Mouse (Mus musculus) intestine, embryonic 14.5 days (tissue): ENCODE measurements around the gene Yeats4. TPM values are rescaled to one million over a fixed set of nuclear protein-coding genes. Genes with fewer than 3 reads are reported as not detected.

Source experiments
- ATAC-seq: fragments of 200-750 bp; cut with Nextera tagmentation; replicated peaks from 2 replicates; pipeline ENCODE4 v1.8.0; 2017; ENCODE audit warnings: low read depth, moderate number of reproducible peaks, moderate TSS enrichment, moderate library complexity; ENCODE audit not compliant: low FRiP score, low TSS enrichment
- DNase-seq: peaks from one replicate; pipeline ENCODE4 v3.0.0-alpha.2; 2018; ENCODE audit warnings: low spot score
- H3K27ac ChIP-seq: fragments of 300-500 bp; sonication (generic); 2 replicates; pipeline ENCODE4 v1.5.1; 2014; ENCODE audit warnings: low read depth, mild to moderate bottlenecking, control low read depth
- H3K27me3 ChIP-seq: fragments of 300-500 bp; sonication (generic); replicated peaks from 2 replicates; pipeline ENCODE4 v1.6.1; 2014; ENCODE audit warnings: low read length, control low read depth; ENCODE audit not compliant: control insufficient read depth, insufficient read depth
- H3K36me3 ChIP-seq: fragments of 300-500 bp; sonication (generic); 2 replicates; pipeline ENCODE4 v1.6.1; 2014; ENCODE audit warnings: low read length, control low read depth; ENCODE audit not compliant: control insufficient read depth, insufficient read depth
- H3K4me1 ChIP-seq: fragments of 300-500 bp; sonication (generic); replicated peaks from 2 replicates; pipeline ENCODE4 v1.6.1; 2014; ENCODE audit warnings: low read length, control low read depth, mixed read lengths; ENCODE audit not compliant: control insufficient read depth, insufficient read depth
- H3K4me2 ChIP-seq: fragments of 300-500 bp; sonication (generic); 2 replicates; pipeline ENCODE4 v1.6.1; 2014; ENCODE audit warnings: low read length
- H3K4me3 ChIP-seq: fragments of 300-500 bp; sonication (generic); 2 replicates; pipeline ENCODE4 v1.5.1; 2014; ENCODE audit warnings: low read depth, low read length, control low read depth, mixed read lengths
- H3K9ac ChIP-seq: fragments of 300-500 bp; sonication (generic); 2 replicates; pipeline ENCODE4 v1.6.1; 2014; ENCODE audit warnings: mild to moderate bottlenecking, low read length
- H3K9me3 ChIP-seq: fragments of 300-500 bp; sonication (generic); 2 replicates; pipeline ENCODE4 v1.6.1; 2016; ENCODE audit warnings: low read length, control low read depth; ENCODE audit not compliant: control insufficient read depth
- WGBS: fragments of 180-500 bp; shearing (Covaris S2); extraction: QIAGEN DNeasy Blood & Tissue Kit; methylation state at CpG from one replicate; pipeline ENCODE4 v1.1.7; 2014; 5-methylcytosine and 5-hydroxymethylcytosine counted together
- polyA plus RNA-seq: library from polyadenylated mRNA; unstranded; fragments of >200 nt; fragmentation: Nextera tagmentation; extraction: Ambion mirVana; gene quantifications from 2 replicates; pipeline ENCODE4 v1.2.1, GENCODE M21; 2014

Yeats4 gene
- polyA plus RNA-seq, 1 experiment from 2014 or later = 77.5 TPM

GRCm38 (mm10) chr10:117223758-117224101 is 577 bp downstream of the Yeats4 start:
- ATAC-seq (no peak; the same call in 1 of the 2 replicates), DNase-seq (no peak)
- Histone ChIP-seq H3K27me3 (no peaks in the 10 kb centered on the region), H3K27ac (0 out of 2 replicates have a peak overlapping the region, but pooled peaks have one; percentile 97), H3K36me3 (peaks cover 33% of the 10 kb centered on the region), H3K9ac (peak overlapping the region; percentile 86), H3K4me2 (peak overlapping the region; percentile 84), H3K4me3 (peak overlapping the region; percentile 75), H3K4me1 (peaks cover 13% of the 10 kb centered on the region), H3K9me3 (no peaks in the 10 kb centered on the region)
- WGBS = under 1% methylated on average over 9 of the region's 9 CpGs

DNA sequence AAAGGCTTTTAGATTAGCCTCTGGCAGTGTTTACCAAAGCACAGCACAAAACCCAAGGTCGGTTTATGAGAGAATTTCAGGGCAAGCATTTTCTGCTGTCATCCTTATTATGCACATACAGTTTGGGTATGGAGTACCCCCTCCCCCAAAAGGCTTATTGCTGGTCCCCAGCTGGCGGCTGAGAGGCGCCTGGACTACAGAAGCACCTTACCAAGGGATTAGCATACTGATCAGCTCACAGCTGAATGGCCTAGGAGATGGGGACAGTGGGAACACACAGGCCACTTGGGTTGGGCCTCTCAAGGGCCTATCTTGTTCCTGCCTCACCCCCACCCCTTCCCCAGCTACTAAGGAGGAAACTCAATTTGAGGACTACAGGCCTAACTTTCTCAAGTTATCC is 1.5 kb downstream of the Yeats4 start:
- no peak overlapping the region for H3K9ac ChIP-seq
- WGBS = 80% methylated on average over 3 of the region's 3 CpGs
- peaks cover 42% of the 10 kb centered on the region for H3K36me3 ChIP-seq
- H3K4me2 ChIP-seq = peak overlapping the region; percentile 84
- peaks cover 13% of the 10 kb centered on the region for H3K4me1 ChIP-seq
- no peak overlapping the region for H3K4me3 ChIP-seq
- H3K27me3 ChIP-seq = no peaks in the 10 kb centered on the region
- H3K27ac ChIP-seq = no peak overlapping the region
- ATAC-seq (no peak), DNase-seq (no peak)
- no peaks in the 10 kb centered on the region for H3K9me3 ChIP-seq

- Histone ChIP-seq H3K4me3 (no peak overlapping the region), H3K4me1 (peaks cover 9% of the 10 kb centered on the region), H3K27ac (no peak overlapping the region), H3K9me3 (no peaks in the 10 kb centered on the region), H3K27me3 (no peaks in the 10 kb centered on the region), H3K36me3 (peaks cover 81% of the 10 kb centered on the region), H3K4me2 (no peak overlapping the region), H3K9ac (no peak overlapping the region)
- ATAC-seq = no peak
- WGBS = 95% methylated on average over 8 of the region's 8 CpGs
- no peak for DNase-seq
Observed at GRCm38 (mm10) chr10:117218351-117218750, 6.0 kb downstream of the Yeats4 start.

GRCm38 (mm10) chr10:117217246-117217840 is 7.0 kb downstream of the Yeats4 start:
- no peak overlapping the region for H3K4me2 ChIP-seq
- H3K4me3 ChIP-seq = no peak overlapping the region
- H3K9ac ChIP-seq = no peak overlapping the region
- no peaks in the 10 kb centered on the region; the same call in 1 of the 2 replicates for H3K4me1 ChIP-seq
- peaks cover 78% of the 10 kb centered on the region for H3K36me3 ChIP-seq
- ATAC-seq = no peak
- H3K27me3 ChIP-seq = no peaks in the 10 kb centered on the region
- 82% methylated on average over 20 of the region's 20 CpGs for WGBS
- no peak for DNase-seq
- H3K27ac ChIP-seq = no peak overlapping the region
- H3K9me3 ChIP-seq = no peaks in the 10 kb centered on the region

DNA sequence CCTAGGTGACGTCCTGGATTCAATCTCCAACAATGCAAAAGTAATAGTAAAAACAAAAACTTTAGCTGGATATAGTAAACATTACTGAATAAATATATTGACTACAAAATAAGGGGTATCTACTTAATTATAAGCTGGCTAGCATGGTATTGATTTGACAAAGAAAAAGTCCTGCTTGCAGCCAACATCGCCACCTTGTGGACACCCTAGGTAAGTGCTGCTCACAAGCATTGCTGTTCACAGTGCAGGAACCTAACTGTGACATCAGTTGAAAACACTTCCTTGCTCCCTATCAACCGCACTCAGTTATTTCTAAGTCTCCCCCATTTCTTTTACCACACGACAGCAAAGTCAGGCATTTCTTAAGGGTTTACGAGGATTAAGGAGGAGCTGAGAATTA is 7.5 kb downstream of the Yeats4 start:
- Histone ChIP-seq H3K4me3 (no peak overlapping the region), H3K9ac (no peak overlapping the region), H3K27me3 (no peaks in the 10 kb centered on the region), H3K9me3 (no peaks in the 10 kb centered on the region), H3K4me1 (no peaks in the 10 kb centered on the region), H3K27ac (no peak overlapping the region), H3K4me2 (no peak overlapping the region), H3K36me3 (peaks cover 73% of the 10 kb centered on the region)
- ATAC-seq (no peak), DNase-seq (no peak)
- WGBS = 67% methylated on average over 5 of the region's 5 CpGs

DNA sequence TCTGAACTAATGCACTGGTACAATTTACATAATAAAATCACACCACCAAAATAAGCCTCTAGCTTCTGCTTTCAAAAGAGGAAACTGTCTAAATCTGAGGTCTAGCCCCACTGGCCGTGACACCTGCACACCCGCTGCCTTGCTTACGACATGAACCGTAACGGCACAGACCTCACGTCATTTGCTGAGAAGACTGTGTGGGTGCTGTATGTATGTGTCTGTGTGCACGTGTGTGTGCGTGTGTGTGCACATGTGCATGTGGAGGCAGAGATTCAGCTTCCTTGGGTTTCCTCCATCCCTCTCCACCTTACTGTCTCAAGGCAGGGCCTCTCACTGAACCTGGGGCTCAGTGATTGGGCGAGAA is 8.2 kb downstream of the Yeats4 start:
- DNase-seq = no peak
- no peak overlapping the region for H3K9ac ChIP-seq
- no peak for ATAC-seq
- H3K4me1 ChIP-seq = no peaks in the 10 kb centered on the region
- WGBS = 95% methylated on average over 9 of the region's 9 CpGs
- H3K4me2 ChIP-seq = no peak overlapping the region
- H3K36me3 ChIP-seq = peaks cover 66% of the 10 kb centered on the region
- H3K4me3 ChIP-seq = no peak overlapping the region
- no peaks in the 10 kb centered on the region for H3K27me3 ChIP-seq
- no peaks in the 10 kb centered on the region for H3K9me3 ChIP-seq
- H3K27ac ChIP-seq = no peak overlapping the region

DNA sequence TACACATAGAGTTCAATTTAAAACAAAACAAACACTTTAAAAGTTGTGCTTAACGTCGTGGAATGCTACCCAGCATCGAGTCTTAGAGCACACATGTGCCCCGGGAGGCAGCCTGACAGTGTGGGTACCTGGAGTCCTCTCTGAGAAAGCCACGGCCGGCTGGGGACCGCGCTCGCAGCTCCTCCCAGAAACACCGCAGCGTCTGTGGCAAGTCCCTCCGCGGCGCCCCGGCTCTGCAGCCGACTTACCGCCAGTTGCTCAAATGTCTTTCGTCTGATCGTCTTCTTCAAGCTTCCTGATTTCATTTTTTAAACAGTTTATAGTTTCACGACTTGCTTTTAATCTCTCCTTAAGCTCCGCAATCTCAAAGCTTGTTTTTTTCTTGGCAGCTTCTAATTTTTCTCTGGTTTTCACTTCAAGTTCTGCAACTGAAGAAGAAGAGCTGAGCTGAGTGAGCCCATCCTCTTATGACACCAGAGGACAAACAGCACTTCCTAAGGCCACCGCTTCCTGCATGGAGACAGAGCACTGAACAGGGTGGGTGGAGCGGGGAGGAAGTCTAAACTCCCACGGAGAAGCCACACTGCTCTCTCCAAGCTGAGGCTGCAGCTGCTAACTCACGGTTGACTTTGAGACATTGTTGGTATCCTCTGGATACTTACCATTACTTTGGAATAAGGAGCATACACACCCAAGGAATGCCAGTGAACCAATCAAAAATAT is 8.7 kb downstream of the Yeats4 start:
- H3K4me3 ChIP-seq = no peak overlapping the region
- H3K4me1 ChIP-seq = no peaks in the 10 kb centered on the region
- no peaks in the 10 kb centered on the region for H3K27me3 ChIP-seq
- no peaks in the 10 kb centered on the region for H3K9me3 ChIP-seq
- H3K9ac ChIP-seq = no peak overlapping the region
- WGBS = 88% methylated on average over 25 of the region's 25 CpGs
- DNase-seq (no peak), ATAC-seq (no peak)
- H3K36me3 ChIP-seq = peaks cover 65% of the 10 kb centered on the region
- no peak overlapping the region for H3K4me2 ChIP-seq
- no peak overlapping the region for H3K27ac ChIP-seq

- ATAC-seq = no peak
Observed at GRCm38 (mm10) chr10:117211023-117211422, 13.3 kb downstream of the Yeats4 start.

DNA sequence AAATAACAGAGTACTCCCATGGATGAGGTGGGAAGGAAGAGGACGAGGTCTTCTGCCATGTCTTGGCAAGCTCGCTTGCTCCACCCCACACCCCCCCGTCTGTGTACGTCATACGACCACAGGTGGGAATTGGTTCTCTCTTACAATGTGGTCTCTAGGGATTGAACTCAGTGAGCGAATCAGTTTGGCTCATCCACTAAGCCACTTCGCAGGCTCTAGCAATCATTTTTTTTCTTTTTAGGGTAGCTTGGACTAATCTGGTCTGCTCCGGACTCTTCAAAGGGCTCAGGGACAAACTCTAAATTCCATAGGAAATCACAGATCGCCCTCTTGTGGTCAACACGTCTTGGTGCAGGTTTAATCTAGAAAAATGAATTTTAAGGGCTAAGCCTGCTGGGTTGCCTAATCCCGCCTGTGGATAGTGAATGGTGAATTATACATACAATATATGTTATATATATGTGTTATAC is 14.8 kb downstream of the Yeats4 start:
- H3K4me2 ChIP-seq = peak overlapping the region; percentile 53
- H3K36me3 ChIP-seq = peaks cover 10% of the 10 kb centered on the region
- peak overlapping the region; percentile 28 for H3K4me3 ChIP-seq
- no peaks in the 10 kb centered on the region for H3K4me1 ChIP-seq
- no peak overlapping the region for H3K9ac ChIP-seq
- no peaks in the 10 kb centered on the region for H3K9me3 ChIP-seq
- ATAC-seq = peak; percentile 61
- WGBS = 12% methylated on average over 11 of the region's 11 CpGs
- H3K27me3 ChIP-seq = no peaks in the 10 kb centered on the region
- no peak overlapping the region for H3K27ac ChIP-seq
- peak; percentile 83 for DNase-seq

More at GRCm38 (mm10) chr10:117211023-117211422, 13.3 kb downstream of the Yeats4 start:
- no peaks in the 10 kb centered on the region for H3K4me1 ChIP-seq
- no peaks in the 10 kb centered on the region for H3K9me3 ChIP-seq
- WGBS = 90% methylated on average over 6 of the region's 6 CpGs
- H3K27me3 ChIP-seq = no peaks in the 10 kb centered on the region
- H3K27ac ChIP-seq = no peak overlapping the region
- H3K4me2 ChIP-seq = no peak overlapping the region
- H3K9ac ChIP-seq = no peak overlapping the region
- no peak overlapping the region for H3K4me3 ChIP-seq
- DNase-seq = no peak
- peaks cover 25% of the 10 kb centered on the region for H3K36me3 ChIP-seq
